Mouse (Mus musculus) left cerebral cortex, adult 18-20 months (tissue): ENCODE data around the gene Isl1. TPM values are rescaled to one million over a fixed set of nuclear protein-coding genes. Genes with fewer than 3 reads are reported as not detected.

ENCODE experiments used
- DNase-seq, 2 experiments: peaks; one replicate each; pipeline ENCODE4 v3.0.0; 2021 to 2022; ENCODE audit warnings: low spot score in 2 of 2, mixed read lengths in 1 of 2
- total RNA-seq, 2 experiments: library from RNA; stranded (reverse); gene quantifications; 2 replicates each; pipeline ENCODE4 v1.2.3; 2021

Isl1 gene
- total RNA-seq, 2 experiments from 2014 or later = 1.2 to 1.4 TPM

DNA sequence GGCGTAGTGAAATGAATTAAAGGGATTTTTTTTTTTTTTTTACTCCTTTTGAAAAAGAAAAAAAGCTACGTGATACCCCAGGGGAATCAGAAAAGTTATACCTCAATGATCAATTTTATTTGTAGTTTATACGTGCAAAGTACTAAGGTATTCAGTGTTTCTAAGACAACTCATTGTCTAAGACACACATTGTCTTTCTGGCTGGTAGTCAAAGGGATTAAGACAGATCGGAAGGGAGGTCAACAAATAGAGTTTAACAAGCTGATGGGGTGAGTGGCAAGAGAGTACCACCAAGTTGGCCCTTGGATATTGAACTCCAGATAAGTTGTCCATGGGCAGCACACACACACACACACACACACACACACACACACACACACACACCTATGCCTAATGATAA lies 14.1 kb downstream of the Isl1 start:
- no peak for DNase-seq

GRCm38 (mm10) chr13:116294734-116295133 lies 14.8 kb downstream of the Isl1 start:
- no peak for DNase-seq

- no peak for DNase-seq
These were observed 15.4 kb downstream of the Isl1 start for GRCm38 (mm10) chr13:116294151-116294461.

DNA sequence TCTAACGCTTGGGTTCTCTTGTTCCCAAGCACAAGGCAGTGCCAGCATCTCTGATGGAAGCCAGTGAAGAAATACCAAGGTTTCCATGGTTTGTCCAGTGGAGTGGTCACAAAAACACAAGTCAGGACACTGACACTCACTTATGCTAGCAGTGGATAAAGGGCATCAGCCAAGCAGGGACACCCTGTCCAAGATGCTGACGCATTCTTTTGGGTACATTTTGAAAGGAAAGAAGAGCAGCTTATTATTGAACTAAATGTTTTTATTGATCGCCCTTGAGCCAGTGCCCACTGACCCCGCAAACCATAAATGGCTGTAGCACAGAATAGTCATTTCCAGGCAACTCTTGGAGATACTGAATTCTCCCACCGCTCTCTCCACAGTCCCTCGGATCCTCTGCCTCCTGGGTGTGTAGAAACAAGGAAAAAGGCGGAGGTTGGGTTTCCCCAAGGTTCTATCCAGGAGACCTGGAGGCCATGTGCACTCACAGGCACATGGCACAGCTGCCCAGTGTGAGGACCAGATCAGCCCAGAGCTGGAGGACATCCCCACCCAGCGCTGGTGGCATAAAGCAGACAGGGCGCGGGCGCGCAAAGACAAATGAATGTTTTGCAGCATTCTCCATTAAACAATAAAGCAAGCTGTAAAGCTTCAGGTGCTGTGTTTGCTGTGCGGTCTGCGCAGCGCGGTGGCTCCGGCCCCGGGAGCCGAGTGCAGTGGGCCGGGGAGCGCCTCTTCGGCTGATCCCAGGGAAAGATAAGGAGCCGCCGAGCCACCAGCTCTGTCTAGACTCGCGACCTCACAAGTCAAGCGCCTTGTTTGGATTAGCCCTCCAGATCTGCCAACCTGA lies 16.0 kb downstream of the Isl1 start:
- DNase-seq = no peak

- no peak for DNase-seq
These were observed 19.8 kb downstream of the Isl1 start for GRCm38 (mm10) chr13:116289655-116290054.

- no peak for DNase-seq
These were observed 30.2 kb downstream of the Isl1 start for GRCm38 (mm10) chr13:116279207-116279772.
